Mouse (Mus musculus) CH12.LX (cell line): ENCODE measurements around the gene Slc43a2.

Experiments used
- CTCF ChIP-seq, 2 experiments: IDR thresholded peaks in 1 of 2; conservative IDR thresholded peaks in 1 of 2; 2 replicates each; pipeline ENCODE4 v1.5.1; 2011 to 2012; ENCODE audit warnings: low read depth in 2 of 2, low read length in 2 of 2, improper control_type of control experiment in 1 of 2, inconsistent platforms in 1 of 2, mild to moderate bottlenecking in 1 of 2, moderate library complexity in 1 of 2
- EP300 ChIP-seq: IDR thresholded peaks from 2 replicates; pipeline ENCODE4 v1.6.1; 2011; ENCODE audit warnings: low read length, improper control_type of control experiment
- POLR2A ChIP-seq: IDR thresholded peaks from 2 replicates; pipeline ENCODE4 v1.6.1; 2011; ENCODE audit warnings: low read depth, mild to moderate bottlenecking, improper control_type of control experiment, low read length
- RCOR1 ChIP-seq: conservative IDR thresholded peaks from 2 replicates; pipeline ENCODE4 v1.6.1; 2012; ENCODE audit warnings: low read depth, mild to moderate bottlenecking, inconsistent platforms, low read length, improper control_type of control experiment
- USF2 ChIP-seq: conservative IDR thresholded peaks from 2 replicates; pipeline ENCODE4 v1.6.1; 2011; ENCODE audit warnings: low read depth, low read length, improper control_type of control experiment

DNA sequence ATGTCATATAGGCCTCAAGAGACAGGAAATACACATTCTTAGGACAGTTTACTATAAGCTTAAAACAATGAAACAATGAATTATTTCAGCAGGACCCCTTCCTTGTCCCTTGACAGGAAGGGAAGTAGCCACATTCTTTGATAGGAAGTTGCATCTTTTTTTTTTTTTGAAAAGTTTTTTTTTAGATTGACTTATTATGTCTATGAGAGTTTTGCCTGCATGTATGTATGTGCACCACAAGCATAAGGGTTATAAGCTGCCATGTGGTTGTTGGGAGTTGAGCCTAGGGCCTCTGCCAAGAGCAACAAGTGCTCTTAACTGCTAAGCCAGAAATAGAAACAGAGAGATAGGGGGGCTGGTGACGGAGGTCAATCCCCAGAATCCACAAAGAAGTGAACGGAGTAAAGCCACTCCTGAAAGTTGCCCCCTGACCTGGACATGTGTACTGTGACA, 92.6 kb downstream of the Slc43a2 start:
- no peak for TF ChIP-seq CTCF (conservative IDR thresholded peaks at IDR 0.05 in 1 of 2, IDR thresholded peaks at IDR 0.05 in 1 of 2; ENCODE audit: low read depth in 2 of 2, low read length in 2 of 2)
- TF ChIP-seq POLR2A, result no peak
- TF ChIP-seq EP300, result no peak
- TF ChIP-seq RCOR1, result no peak
- TF ChIP-seq USF2, result no peak
